Mouse (Mus musculus): ENCODE results near the gene Adcy2. TPM values are rescaled to one million over a fixed set of nuclear protein-coding genes. Genes with fewer than 3 reads are reported as not detected.

Adcy2 gene
- polyA plus RNA-seq (2012; rRNA removed), result 105 and 107 TPM in 2 replicates

DNA sequence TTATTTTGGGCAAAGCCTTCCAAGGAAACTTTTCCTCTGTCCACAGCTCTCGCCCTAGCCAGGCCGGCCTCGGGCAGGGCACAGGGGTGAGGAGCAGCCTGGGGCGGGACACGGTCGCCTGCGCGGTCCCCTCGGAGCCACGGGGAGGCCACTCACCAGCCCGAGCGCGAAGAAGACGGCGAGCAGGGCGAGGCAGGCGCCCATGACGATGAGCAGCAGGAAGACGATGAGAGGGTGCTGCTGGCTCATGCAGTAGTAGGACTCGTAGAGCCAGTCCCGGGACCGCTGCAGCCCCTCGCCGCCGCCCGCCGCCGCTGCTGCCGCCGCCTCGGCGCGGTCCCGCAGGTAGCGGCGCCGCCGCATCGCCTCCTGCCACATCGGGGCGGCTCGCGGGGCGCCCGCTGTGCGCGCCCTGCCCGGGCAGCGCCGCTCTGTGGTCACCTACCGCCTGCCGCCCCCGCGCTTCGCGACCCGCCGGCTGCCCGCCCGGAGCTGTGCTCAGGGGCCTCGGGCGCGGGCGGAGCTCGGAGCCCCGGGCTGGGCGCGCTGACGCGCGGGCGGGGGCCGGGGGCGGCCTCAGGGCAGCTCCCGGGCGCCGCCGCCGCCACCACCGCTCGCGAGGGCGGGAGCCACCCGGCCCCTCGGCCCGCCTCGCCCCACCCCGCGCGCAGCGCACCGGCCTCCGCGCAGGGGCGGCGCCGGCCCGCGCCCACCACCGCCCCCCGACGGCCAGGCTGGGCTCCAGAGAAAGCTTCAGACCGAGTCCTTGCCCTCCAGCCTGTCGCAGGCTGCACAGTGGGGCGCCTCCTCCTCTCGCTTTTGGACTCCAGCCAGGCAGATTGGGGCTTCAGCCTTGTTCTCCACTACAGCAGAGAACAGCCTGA lies at the start of gene Adcy2:
TSS of gene Adcy2 (minus strand) at position 624 of the 884 bp plus-strand sequence.
- DNase-seq (ENCODE audit: extremely low spot score in 1 of 2, low spot score in 1 of 2), result peak in 1 of 2 experiments; percentile 67

DNA sequence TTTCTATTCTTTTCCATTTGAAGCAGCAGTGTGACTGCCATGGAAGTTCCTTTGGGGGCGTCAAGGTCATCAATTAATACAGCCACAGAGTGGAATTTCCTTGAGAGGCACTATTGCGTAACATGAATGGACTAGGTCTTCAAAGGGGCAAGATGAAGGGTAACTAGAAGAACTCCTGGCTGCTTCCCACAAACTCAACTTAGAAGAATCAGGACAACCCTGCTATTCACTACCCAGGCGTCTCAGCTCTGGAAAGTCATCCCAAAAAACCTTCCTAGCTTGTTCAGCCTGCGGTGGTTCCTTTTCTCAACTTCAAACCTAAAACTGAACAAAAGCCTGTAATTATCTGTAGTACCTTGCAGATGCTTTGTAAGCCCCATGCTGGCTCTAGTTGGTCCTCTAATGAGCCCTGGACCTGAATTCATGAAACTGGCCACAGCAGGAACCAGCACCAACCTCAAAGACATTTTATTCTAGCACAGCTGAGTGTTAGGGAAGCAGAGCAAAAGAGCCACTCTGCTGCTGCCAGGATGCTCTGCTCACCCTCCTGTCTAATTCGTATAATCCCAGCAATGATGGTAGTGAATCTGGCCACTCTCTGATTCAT lies 37.8 kb upstream of the Adcy2 start:
- DNase-seq (ENCODE audit: extremely low spot score in 1 of 2, low spot score in 1 of 2), result peak; percentile 7 to 15

DNA sequence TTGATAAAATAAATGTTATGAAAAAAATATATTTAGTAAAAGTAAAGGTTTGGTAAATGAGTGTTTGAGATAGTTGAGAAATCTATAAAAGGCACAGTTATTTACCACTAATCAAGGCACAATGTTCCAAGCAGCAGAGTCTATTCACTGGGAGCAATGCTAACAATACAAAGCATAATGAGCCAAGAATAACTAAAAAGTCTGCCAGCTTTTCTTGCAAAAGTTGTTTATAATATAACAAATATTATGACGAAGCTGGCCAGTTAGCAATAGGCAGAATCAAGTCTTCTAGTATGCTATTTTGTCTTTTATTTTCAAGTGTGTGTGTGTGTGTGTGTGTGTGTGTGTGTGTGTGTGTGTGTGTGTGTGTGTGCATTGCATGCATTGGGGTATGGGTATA lies 35.3 kb upstream of the Adcy2 start:
- DNase-seq (ENCODE audit: extremely low spot score in 1 of 2, low spot score in 1 of 2), result no peak

DNA sequence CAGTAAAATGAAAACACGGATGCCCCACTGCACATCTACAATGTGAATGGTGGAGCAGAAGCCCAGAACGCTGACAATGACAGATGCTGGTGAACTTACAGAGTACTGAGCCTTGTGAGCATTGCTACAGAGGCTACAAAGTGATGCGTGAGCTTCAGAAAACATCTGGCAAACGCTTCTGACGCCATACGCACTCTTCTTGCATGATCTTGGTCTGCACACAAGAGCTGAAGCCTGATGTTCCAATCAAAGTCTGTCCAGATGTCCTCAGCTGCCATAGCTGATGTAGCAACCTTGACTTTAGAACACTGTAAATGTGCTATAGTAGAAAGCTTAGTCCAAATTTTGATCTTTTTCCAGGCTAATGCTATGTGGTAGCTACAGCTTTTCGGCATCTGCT lies 34.2 kb upstream of the Adcy2 start:
- no peak for DNase-seq (ENCODE audit: extremely low spot score in 1 of 2, low spot score in 1 of 2)

DNA sequence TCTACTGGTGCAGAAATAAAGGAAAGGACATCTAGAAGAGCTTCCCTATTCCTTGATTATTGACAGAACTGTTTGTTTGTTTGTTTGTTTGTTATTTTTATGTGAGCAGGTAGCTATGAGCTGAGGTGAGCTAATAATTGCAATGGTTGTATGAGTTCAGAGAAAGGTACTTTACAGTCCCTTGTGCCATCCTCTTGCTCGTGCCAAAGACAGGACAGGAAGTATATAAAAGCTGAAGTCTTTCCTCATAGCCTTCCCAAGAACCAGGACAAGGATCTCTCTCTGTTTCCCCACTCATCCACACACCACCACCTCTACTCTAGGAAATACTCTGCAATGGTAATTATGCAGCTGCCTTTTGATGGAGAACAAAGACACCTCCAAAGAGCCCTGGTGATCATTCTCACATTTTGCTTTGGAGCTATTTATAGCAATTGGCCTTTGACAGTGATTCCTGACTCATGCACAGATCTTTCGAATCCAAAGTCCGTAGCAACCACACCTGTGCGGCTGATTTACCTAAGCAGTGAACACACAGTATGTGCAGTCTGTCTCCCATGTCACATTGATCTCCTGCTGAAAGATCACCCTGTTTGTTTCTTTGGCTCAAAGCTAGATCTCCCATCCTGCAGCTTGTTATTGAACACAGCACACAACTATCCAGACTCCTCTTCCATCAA lies 29.9 kb upstream of the Adcy2 start:
- no peak for DNase-seq (ENCODE audit: extremely low spot score in 1 of 2, low spot score in 1 of 2)

DNA sequence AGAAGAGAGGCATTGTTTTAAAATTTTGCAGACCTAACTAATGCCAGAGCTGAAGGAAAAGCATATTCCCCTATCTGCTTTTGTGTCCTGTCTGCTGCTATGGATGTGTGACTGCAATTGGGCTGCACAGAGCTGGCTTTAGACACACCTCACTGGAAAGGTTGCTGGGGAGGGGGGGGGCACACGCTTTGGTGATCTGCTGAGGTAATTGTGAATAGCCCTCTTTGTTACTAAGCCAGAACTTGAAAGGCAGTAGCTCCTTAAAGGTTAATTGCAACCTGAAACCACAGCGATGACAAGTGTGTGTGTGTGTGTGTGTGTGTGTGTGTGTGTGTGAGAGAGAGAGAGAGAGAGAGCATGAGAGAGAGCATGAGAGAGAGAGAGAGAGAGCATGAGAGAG lies 25.6 kb upstream of the Adcy2 start:
- DNase-seq (ENCODE audit: extremely low spot score in 1 of 2, low spot score in 1 of 2), result no peak

DNA sequence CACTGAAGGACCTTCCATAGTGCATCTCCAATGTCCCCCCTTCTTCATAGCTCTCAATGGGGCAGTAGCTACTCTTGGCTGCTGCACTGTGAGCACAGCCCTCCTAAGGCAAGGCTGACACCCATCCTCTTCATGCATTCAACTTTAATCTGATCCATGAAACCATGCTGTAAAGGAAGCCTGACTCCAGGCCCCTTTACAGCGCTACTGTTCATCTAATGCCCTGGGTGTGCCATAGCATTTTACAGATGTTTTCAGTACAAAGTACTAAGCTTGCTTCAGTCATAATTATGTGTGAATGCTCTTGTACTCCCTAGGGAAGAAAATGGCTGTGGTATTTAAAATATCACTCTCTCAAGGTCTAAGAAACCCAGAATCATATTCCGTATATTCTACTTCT lies 23.9 kb upstream of the Adcy2 start:
- DNase-seq (ENCODE audit: extremely low spot score in 1 of 2, low spot score in 1 of 2), result no peak

DNA sequence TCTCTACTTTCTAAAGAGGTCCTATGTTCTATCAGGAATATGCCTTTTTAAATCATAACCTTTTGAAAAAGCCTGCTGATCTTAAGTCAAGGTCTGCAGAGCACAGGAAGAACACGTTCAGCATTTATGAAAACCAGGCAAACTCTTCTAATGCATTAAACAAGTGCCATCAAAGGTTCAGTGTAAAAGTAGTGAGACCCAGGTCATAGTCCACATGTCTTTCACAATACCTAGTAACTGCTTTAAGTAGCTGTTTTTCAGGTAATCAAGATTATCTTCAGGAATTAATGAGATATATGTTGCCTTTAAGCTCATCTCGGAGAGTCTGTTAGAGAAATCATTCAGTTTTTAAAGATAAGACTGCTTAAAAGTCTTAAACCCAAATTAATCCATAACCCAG lies 21.2 kb upstream of the Adcy2 start:
- no peak for DNase-seq (ENCODE audit: extremely low spot score in 1 of 2, low spot score in 1 of 2)

DNA sequence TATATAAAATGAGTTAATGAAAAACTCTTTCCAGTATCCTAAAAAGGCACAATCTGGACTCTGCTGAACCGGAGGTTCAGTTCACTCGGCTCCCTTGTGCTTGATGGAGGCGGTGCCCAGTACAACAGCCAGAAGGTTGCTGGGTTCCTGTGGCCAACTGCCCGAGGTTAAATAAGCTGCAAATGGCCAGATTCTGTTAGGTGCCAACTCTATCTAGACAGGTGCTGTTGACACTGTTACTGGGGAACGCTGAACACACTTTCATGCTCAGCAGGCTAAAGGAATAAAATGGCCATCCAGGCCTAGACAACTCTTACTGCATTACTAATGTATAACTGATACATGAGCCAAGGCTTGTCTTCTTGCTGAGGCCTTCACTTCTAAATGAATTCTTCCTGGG lies 7.6 kb upstream of the Adcy2 start:
- DNase-seq (ENCODE audit: extremely low spot score in 1 of 2, low spot score in 1 of 2), result no peak

DNA sequence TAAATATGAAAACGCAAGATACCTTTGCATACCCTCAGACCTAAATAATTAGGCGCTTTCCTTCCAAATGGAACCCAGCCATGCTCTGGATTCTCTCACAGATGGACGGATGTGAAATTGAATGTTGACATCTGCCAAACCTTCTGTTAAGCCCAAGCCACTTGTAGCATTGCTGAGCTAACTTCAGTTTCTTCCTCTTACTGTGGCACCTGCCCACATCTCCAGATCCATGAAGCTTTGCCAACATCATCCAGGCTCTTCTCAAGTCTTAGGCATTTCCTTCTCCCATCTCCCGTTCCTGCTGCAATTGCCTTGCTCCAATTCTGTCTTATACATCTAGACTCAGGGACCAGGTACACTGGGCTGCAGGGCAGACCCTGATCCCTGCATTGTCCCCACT lies 6.8 kb upstream of the Adcy2 start:
- DNase-seq (ENCODE audit: extremely low spot score in 1 of 2, low spot score in 1 of 2), result peak; percentile 54 to 71

DNA sequence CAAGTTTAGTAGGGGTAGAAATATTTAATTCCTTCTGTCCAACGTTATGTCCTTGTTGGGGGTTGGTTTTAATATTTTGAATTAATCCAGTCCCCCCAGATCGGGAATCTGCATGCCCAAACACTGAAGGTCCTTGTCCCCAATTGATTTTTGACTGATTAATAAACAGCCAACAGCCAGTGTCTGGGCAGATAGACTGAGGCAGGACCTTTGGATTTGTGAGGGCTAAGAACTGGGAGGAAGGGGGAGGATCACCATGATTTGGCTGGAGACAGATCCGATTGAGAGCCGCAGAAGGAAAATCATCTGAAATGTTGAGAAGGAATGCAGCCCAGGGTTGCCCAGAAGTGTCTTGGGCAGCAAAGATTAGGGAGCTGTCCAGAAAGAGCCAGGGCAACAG lies 5.1 kb upstream of the Adcy2 start:
- no peak for DNase-seq (ENCODE audit: extremely low spot score in 1 of 2, low spot score in 1 of 2)

DNA sequence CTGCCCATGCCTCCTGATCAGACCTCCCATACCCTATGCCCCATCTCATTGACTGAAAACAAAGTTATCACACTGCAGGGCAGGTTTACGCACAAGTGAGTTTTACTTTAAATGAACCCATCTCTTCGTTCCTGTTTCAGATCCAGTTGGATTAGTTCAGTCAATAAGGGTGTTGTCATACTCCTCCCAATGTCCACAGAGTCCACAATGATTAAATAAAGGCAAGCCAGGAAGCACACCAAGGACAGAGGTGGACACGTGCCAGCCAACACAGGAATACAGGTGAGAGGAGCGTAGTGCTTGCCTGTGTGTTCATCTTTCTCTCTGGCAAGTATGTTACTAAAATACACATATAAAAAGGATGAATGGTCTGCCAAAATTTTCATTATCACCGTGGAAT lies 3.3 kb upstream of the Adcy2 start:
- no peak for DNase-seq (ENCODE audit: extremely low spot score in 1 of 2, low spot score in 1 of 2)

DNA sequence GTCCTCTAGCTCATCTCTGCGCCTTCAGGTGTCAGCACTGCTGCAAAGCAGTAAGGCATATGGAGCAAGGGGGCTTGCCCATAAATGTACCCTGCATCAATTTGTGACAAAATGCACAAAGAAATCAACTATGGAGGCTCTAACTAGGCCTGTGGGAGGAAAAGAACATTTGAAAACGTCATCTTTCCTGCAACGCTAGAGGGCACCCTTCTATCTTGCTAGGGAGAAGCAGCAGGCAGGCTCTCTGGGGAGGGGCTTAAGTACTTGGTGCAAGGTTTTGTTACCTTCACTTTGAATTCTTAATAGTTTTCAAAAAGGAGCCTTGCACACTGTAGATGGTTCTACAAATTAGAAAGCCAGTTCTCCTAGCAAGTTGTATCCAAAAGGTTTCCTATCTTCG lies 2.8 kb upstream of the Adcy2 start:
- peak in 1 of 2 experiments; percentile 89 for DNase-seq (ENCODE audit: extremely low spot score in 1 of 2, low spot score in 1 of 2)

DNA sequence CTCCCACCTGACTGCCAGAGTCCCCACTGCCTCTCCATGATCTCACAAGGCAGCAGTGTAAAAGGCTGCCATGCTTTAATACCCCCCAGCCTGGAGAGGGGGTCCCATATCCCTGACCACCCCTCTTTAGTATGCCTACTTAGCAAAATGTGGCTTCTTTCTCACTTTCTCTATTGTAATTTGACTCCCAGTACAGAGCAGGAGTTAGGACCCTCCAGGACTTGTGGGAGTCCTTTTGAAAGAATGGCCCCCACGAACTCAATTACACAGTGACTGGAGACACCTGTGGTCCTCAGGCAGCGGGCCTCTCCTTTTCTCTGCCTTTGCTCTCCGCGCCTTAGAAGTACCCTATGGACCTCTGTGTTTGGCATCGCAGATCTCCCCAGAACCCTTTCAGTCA lies 485 bp upstream of the Adcy2 start:
- DNase-seq (ENCODE audit: extremely low spot score in 1 of 2, low spot score in 1 of 2), result no peak

DNA sequence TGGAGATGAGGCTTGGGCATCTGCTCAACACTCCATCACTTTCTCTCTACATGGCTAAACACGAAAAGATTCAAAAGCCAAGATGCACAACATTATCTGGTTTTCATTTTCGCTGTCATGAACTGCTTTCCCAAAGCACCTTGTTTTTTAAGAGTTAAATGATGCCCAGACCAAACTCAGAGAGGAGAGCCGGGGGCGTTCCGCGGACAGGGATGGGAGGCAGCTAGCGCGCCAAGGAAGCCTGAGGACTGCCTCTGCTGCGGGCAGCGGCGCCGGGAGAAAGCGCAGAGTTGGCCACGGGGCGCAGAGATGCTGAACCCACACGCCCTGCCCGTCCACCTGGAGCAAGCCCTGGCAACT lies 803 bp downstream of the Adcy2 start:
- peak in 1 of 2 experiments; percentile 58 for DNase-seq (ENCODE audit: extremely low spot score in 1 of 2, low spot score in 1 of 2)

DNA sequence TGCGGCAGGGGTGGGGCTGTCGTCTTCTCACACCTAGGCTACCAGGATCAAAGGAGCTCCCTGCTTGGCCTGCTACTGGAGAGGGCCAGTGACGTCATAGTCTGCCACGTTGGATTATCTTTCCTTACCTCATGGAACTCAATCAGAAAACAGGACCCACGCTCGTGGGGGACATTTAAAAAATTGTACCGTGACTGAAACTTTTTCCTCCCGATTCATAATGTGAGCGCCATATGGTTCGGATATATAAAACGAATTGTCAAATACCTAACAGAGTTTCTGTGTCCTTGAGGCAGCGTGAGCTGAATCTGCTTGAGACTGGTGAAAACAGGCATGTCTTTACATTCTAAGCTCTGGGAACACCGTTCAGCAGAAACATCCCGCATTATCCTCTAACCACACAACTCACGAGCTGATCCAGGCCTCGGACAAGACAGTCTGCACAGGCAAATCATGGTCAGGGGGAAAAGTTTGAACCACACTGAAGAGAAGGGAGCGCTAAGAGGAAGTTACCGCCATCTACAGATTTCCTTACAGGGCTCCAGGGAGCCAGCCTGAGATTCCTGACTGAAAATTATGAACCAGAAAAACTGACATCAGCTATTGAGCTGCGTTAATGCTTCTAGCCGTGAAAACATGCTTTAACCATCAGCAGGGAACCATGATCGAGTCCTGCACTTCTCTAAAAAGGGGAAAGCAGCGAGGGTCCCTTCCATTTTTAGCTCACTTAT lies 1.4 kb downstream of the Adcy2 start:
- DNase-seq (ENCODE audit: extremely low spot score in 1 of 2, low spot score in 1 of 2), result peak in 1 of 2 experiments; percentile 58

DNA sequence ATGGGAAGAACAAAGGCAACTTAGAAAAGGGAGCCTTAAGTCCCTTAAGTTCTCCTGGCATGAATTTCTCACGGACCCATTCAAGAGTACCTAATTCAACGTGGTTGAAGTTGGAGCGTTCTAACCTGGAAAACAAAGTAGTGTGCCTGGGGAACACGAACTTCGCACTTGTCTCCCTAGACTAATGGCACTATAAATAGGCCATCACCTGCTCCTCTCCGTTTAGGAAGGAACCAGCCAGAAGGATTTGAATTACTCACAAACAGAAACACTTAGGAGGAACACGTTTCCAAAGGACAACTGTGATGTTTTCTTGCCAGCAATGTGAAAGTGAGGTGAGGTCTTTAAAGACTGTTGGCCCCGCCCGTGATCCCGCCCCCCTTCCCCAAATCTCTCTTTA lies 2.0 kb downstream of the Adcy2 start:
- no peak for DNase-seq (ENCODE audit: extremely low spot score in 1 of 2, low spot score in 1 of 2)

DNA sequence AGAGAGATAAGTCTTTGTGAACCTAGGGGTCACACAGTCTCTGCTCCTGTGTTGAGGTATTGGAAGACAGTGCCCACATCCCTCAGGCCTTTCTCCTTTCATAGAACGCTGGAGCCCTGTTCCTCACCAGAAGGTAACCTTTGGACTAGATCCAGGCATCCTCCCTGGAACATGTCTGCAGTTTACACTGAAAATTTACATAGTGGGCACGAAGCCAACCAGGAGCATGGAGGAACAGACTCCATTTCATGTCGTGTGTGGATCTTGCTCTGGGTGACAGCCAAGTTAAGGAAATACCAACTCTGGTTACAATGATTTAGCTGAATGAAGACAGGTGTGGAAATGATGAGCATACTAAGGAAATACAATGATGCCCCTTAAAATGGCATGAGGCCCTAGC lies 2.7 kb downstream of the Adcy2 start:
- no peak for DNase-seq (ENCODE audit: extremely low spot score in 1 of 2, low spot score in 1 of 2)

DNA sequence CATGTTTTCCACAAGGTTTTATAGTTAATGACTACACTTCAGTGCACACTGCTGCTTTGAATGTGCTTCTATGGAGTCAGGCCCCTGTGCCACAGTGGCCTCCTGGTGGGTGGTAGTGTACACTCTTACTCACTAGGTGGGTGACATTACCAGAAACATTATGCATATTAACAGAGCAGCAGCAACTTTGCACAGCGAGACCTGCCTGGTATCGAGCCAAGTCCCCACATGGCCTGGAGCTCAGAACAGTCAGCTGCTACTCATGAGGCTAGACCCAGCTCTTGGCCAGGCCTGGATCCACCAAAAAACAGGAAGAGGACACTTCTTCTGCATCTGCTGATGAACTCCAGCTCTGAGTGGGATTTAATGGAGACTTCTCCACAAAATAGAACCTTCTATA lies 13.6 kb downstream of the Adcy2 start:
- no peak for DNase-seq (ENCODE audit: extremely low spot score in 1 of 2, low spot score in 1 of 2)

DNA sequence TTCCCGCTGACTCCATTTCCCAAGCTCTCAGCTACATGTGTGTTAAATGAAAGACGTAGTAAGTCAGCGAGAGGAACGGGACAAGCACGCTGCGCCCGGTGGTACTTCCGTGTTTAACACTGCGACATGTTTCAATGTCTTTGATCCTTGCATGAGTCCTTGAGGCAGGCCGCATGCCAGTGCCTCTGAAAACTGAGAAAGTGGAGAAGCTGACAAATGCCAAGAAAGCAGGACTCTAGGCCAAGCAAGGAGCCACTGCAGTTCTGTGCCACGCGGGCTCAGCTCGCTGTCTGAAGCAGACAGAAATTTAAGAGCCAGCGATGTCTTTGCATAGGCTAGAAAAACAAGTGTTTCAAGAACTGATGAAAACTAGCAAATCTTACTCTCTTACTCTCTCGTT lies 15.3 kb downstream of the Adcy2 start:
- DNase-seq (ENCODE audit: extremely low spot score in 1 of 2, low spot score in 1 of 2), result no peak

DNA sequence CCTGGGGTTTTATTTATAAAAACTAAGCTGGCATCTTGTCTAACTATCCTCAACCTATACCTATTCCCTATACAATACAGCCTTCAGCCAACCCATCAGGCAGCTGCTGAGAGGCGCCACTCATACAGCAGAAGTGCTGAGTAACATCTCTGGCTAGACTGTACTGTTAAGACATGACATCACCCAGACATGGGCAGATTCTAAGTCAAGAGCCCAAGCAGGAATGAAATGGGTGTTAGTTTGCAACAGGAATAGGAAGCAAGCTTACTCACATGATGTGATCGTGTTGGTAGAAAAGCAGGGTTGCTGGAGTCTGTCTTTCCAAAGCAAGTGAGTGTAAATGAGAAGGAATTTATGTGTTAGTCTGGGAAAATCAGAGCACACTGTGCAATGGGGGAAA lies 18.3 kb downstream of the Adcy2 start:
- peak in 1 of 2 experiments; percentile 47 for DNase-seq (ENCODE audit: extremely low spot score in 1 of 2, low spot score in 1 of 2)

Data from frontal cortex, adult 2 months (tissue).